Mouse (Mus musculus): Measurements from ENCODE around the gene Tmx2.

Tmx2 gene

GRCm38 (mm10) chr2:84636231-84636741 lies 42.7 kb downstream of the Tmx2 start:
- DNase-seq = peak; percentile 65 to 73

- peak; percentile 97 for DNase-seq
These were observed 43.3 kb downstream of the Tmx2 start for GRCm38 (mm10) chr2:84635611-84636010.

GRCm38 (mm10) chr2:84634934-84635482 lies 43.9 kb downstream of the Tmx2 start:
- DNase-seq = no peak

- DNase-seq = no peak
These were observed 44.9 kb downstream of the Tmx2 start for GRCm38 (mm10) chr2:84634006-84634405.

- DNase-seq = peak in 1 of 2 experiments; percentile 59
These were observed 45.9 kb downstream of the Tmx2 start for GRCm38 (mm10) chr2:84632999-84633398.

DNA sequence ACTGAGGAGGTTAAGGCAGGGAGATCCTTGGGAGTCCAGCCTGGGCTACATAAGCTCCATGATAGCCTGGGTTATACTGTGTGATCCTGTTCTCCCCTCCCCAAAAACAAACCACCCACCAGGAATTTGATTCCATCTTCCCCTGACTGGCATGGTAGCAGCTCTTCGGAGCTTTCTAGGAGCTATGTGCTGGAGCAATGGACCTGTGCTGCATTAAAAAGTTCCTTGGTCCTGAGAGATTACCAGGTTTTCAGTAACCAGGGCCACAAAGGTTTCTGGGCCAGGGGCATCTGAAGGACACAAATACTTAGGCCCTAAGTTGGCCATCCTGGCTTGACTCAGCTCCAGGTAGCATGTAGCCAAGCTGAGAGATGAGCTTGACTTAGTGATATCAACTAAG lies 46.9 kb downstream of the Tmx2 start:
- no peak for DNase-seq

DNA sequence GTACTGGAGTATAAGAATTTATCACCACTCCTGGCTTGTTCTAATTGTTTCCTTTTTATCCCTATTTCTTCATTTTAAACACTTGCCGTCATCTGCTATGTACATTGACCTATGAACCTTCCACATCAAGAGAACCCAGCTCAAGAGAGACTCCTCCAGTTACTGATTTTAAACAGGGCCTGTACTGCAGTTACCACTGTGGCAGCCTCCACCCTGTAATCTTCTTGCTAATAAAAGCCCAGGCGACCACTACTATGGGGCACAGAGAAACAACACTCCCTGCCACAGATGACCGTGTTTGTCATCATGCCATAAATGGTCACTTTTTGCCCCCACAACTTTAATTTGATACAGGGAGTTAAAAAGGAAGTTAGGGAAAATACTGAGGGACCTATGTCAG lies 51.9 kb downstream of the Tmx2 start:
- no peak for DNase-seq

DNA sequence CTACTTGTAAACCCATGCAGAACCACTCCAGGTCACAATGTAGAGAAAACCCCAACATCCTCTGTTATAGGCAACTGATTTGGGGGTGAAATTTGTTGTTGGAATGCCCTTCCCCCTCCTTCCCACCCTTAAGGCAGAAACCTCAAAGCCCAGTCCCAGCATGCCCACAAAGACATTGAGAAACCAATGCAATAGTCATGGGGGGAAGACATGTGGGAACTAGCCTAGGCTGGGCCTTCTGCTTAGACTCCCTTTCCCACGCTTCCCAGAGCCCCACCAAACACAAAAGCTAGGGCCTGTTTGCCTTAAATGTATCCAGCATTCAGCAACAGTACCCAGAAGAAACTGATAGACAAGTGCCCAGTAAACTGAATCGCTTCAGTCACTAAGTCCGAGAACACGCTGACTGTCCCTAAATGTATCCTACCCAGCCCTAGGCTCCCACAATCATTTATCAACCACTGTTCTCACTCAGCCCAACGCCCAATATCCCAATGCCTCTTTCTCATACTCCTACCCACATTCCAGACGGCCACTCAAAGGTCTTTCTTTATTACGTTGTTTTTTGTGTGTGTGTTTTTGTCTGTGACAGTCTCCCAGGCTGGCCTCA lies 52.5 kb downstream of the Tmx2 start:
- no peak for DNase-seq

GRCm38 (mm10) chr2:84624201-84624600 lies 54.7 kb downstream of the Tmx2 start:
- DNase-seq = peak in 1 of 2 experiments; percentile 48

DNA sequence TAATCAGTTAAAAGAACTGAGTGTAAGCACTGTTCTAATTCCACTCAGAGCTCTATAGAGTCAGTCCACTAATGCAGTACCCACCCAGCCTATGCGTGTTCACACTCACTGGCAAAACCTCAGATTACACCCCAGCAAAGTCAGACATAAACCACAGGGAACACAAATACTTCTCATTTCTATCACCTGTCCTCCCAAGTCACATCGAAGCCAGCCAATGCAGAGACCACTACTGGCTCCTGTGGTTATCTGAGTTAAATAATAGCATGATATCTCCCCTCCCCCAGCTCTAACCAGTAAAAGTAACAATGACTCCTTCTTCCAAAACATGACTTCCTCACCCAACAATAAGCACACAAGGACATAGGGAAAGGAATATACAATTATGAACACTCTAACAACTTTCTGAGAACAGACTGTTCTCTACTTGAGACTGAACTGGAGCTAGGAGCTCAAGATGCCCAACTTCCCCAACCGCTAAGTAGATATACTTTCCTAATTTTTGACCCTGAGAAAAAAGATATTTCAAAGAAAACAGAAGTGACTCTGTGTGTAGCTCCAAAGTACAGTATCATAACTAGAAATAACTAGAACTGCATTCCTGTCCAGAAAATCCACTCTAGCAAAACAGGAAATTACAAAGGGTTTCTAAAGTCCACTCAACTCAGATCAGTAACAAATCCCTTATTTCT lies 55.4 kb downstream of the Tmx2 start:
- no peak for DNase-seq

- DNase-seq = no peak
These were observed 56.3 kb downstream of the Tmx2 start for GRCm38 (mm10) chr2:84622668-84623067.

Data from kidney, postnatal 25 days (tissue).